Mouse (Mus musculus): ENCODE data around the gene Taok3.

Gene Taok3

GRCm38 (mm10) chr5:117182411-117182810 lies 62.5 kb downstream of the Taok3 start:
- DNase-seq, result no peak

GRCm38 (mm10) chr5:117184832-117185231 lies 64.9 kb downstream of the Taok3 start:
- no peak for DNase-seq

GRCm38 (mm10) chr5:117185673-117186072 lies 65.7 kb downstream of the Taok3 start:
- no peak for DNase-seq

- DNase-seq, result peak; percentile 48 to 61
These were observed 72.1 kb downstream of the Taok3 start for GRCm38 (mm10) chr5:117192061-117192460.

- no peak for DNase-seq
These were observed 73.8 kb downstream of the Taok3 start for GRCm38 (mm10) chr5:117193748-117194147.

- DNase-seq, result no peak
These were observed 74.7 kb downstream of the Taok3 start for GRCm38 (mm10) chr5:117194672-117195071.

- DNase-seq, result no peak
These were observed 76.6 kb downstream of the Taok3 start for GRCm38 (mm10) chr5:117196551-117196950.

- DNase-seq, result no peak
These were observed 78.5 kb downstream of the Taok3 start for GRCm38 (mm10) chr5:117198390-117198789.

- peak; percentile 45 to 64 for DNase-seq
These were observed 87.4 kb downstream of the Taok3 start for GRCm38 (mm10) chr5:117207286-117207685.

- DNase-seq, result no peak
These were observed 94.1 kb downstream of the Taok3 start for GRCm38 (mm10) chr5:117214016-117214415.

GRCm38 (mm10) chr5:117231059-117231458 lies 111.1 kb downstream of the Taok3 start:
- DNase-seq, result no peak

- DNase-seq, result no peak
These were observed 116.6 kb downstream of the Taok3 start for GRCm38 (mm10) chr5:117236540-117236939.

- peak in 1 of 2 experiments; percentile 23 for DNase-seq
These were observed 119.2 kb downstream of the Taok3 start for GRCm38 (mm10) chr5:117239106-117239505.

GRCm38 (mm10) chr5:117240321-117240731 lies 120.4 kb downstream of the Taok3 start:
- peak; percentile 52 to 62 for DNase-seq

- DNase-seq, result peak; percentile 76
These were observed 120.9 kb downstream of the Taok3 start for GRCm38 (mm10) chr5:117240761-117241322.

GRCm38 (mm10) chr5:117241935-117242531 lies 122.1 kb downstream of the Taok3 start:
- peak; percentile 83 for DNase-seq

- DNase-seq, result peak; percentile 51 to 53
These were observed 122.9 kb downstream of the Taok3 start for GRCm38 (mm10) chr5:117242671-117243478.

- DNase-seq, result no peak
These were observed 125.2 kb downstream of the Taok3 start for GRCm38 (mm10) chr5:117245170-117245569.

GRCm38 (mm10) chr5:117248351-117248750 lies 128.4 kb downstream of the Taok3 start:
- DNase-seq, result no peak

GRCm38 (mm10) chr5:117250796-117251195 lies 130.9 kb downstream of the Taok3 start:
- peak; percentile 54 to 59 for DNase-seq

GRCm38 (mm10) chr5:117251763-117252162 lies 131.8 kb downstream of the Taok3 start:
- no peak for DNase-seq

- DNase-seq, result no peak
These were observed 138.3 kb downstream of the Taok3 start for GRCm38 (mm10) chr5:117258276-117258675.

- DNase-seq, result no peak
These were observed 143.6 kb downstream of the Taok3 start for GRCm38 (mm10) chr5:117263566-117263965.

- DNase-seq, result no peak
These were observed 144.8 kb downstream of the Taok3 start for GRCm38 (mm10) chr5:117264701-117265100.

Data from cerebellum, postnatal 10 days (tissue).